Mouse (Mus musculus) embryonic facial prominence, embryonic 12.5 days (tissue): Measurements from ENCODE around the gene Swap70. TPM values are rescaled to one million over a fixed set of nuclear protein-coding genes. Genes with fewer than 3 reads are reported as not detected.

Experiments
- ATAC-seq: fragments of 200-750 bp; cut with Nextera tagmentation; 2 replicates; pipeline ENCODE4 v1.8.0; 2017; ENCODE audit not compliant: insufficient number of reproducible peaks, insufficient read depth, low FRiP score, low TSS enrichment
- H3K27ac ChIP-seq: fragments of 300-500 bp; sonication (generic); 2 replicates; pipeline ENCODE4 v1.5.1; 2016; ENCODE audit warnings: mild to moderate bottlenecking
- H3K27me3 ChIP-seq: fragments of 300-500 bp; sonication (generic); 2 replicates; pipeline ENCODE4 v1.6.1; 2016; ENCODE audit warnings: mild to moderate bottlenecking, moderate library complexity
- H3K36me3 ChIP-seq: fragments of 300-500 bp; sonication (generic); 2 replicates; pipeline ENCODE4 v1.6.1; 2016; ENCODE audit warnings: mild to moderate bottlenecking
- H3K4me1 ChIP-seq: fragments of 300-500 bp; sonication (generic); 2 replicates; pipeline ENCODE4 v1.6.1; 2016
- H3K4me2 ChIP-seq: fragments of 300-500 bp; sonication (generic); replicated peaks from 2 replicates; pipeline ENCODE4 v1.6.1; 2016; ENCODE audit warnings: mild to moderate bottlenecking, moderate library complexity
- H3K4me3 ChIP-seq: fragments of 300-500 bp; sonication (generic); 2 replicates; pipeline ENCODE4 v1.5.1; 2016; ENCODE audit warnings: mild to moderate bottlenecking
- H3K9ac ChIP-seq: fragments of 300-500 bp; sonication (generic); 2 replicates; pipeline ENCODE4 v1.6.1; 2016; ENCODE audit warnings: mild to moderate bottlenecking, moderate library complexity
- H3K9me3 ChIP-seq: fragments of 300-500 bp; sonication (generic); 2 replicates; pipeline ENCODE4 v1.6.1; 2016; ENCODE audit warnings: mild to moderate bottlenecking, moderate library complexity
- whole genome bisulfite sequencing: fragments of 180-500 bp; shearing (Covaris S2); methylation state at CpG from one replicate; pipeline ENCODE4 v1.1.7; 2016; 5-methylcytosine and 5-hydroxymethylcytosine counted together
- polyA plus RNA-seq: library from polyadenylated mRNA; unstranded; fragments of >200 nt; fragmentation: Nextera tagmentation; extraction: Ambion mirVana; gene quantifications from 2 replicates; pipeline ENCODE4 v1.2.1, GENCODE M21; 2016

The Swap70 gene
- polyA plus RNA-seq, 1 experiment from 2014 or later, result 34.4 TPM

GRCm38 (mm10) chr7:110313392-110314055 is 92.0 kb downstream of the Swap70 start:
- Histone ChIP-seq H3K9ac (no peak overlapping the region), H3K9me3 (no peaks in the 10 kb centered on the region), H3K36me3 (peaks cover 66% of the 10 kb centered on the region), H3K4me3 (no peak overlapping the region), H3K4me1 (no peaks in the 10 kb centered on the region), H3K4me2 (no peak overlapping the region), H3K27me3 (no peaks in the 10 kb centered on the region), H3K27ac (no peak overlapping the region)
- ATAC-seq, result no peak
- WGBS, result 87% methylated on average over 9 of the region's 9 CpGs

DNA sequence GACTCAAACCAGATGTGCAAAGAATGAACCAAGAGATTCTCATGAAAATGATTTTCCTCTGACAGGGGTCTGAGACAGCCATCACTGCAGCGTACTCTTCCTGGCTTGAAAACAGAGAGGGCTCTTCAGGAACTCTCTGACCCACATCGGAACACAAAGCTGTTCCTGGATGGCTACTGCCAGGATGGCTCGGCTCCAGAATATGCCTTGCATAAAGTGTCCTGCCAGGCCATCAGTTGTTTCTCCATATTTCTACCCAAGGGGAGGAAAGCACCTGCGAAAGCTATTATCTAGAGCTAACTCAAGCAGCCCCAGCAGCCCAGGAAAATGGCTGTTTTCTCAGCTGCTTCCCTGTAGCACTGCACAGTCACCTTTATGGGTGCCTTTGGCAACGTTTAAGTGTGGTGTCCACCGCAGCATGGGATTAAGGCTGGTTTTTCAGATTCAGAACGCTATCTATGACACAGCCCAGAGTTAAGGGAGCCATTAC is 92.9 kb downstream of the Swap70 start:
- no peaks in the 10 kb centered on the region for H3K9me3 ChIP-seq
- peaks cover 4% of the 10 kb centered on the region; the same call in 1 of the 2 replicates for H3K4me1 ChIP-seq
- WGBS, result 88% methylated on average over 7 of the region's 7 CpGs
- H3K4me2 ChIP-seq, result no peak overlapping the region
- H3K27ac ChIP-seq, result no peak overlapping the region
- H3K4me3 ChIP-seq, result no peak overlapping the region
- H3K9ac ChIP-seq, result no peak overlapping the region
- H3K27me3 ChIP-seq, result no peaks in the 10 kb centered on the region
- ATAC-seq, result no peak
- H3K36me3 ChIP-seq, result peaks cover 63% of the 10 kb centered on the region

GRCm38 (mm10) chr7:110315352-110315751 is 93.8 kb downstream of the Swap70 start:
- ATAC-seq, result no peak
- no peak overlapping the region for H3K27ac ChIP-seq
- WGBS, result 82% methylated on average over 1 of the region's 1 CpGs
- H3K4me1 ChIP-seq, result peaks cover 9% of the 10 kb centered on the region; the same call in 1 of the 2 replicates
- no peak overlapping the region for H3K9ac ChIP-seq
- peaks cover 59% of the 10 kb centered on the region for H3K36me3 ChIP-seq
- H3K27me3 ChIP-seq, result no peaks in the 10 kb centered on the region
- H3K4me3 ChIP-seq, result no peak overlapping the region
- H3K4me2 ChIP-seq, result no peak overlapping the region
- H3K9me3 ChIP-seq, result no peaks in the 10 kb centered on the region

- H3K36me3 ChIP-seq, result peaks cover 51% of the 10 kb centered on the region
- H3K4me1 ChIP-seq, result peaks cover 9% of the 10 kb centered on the region; the same call in 1 of the 2 replicates
- no peaks in the 10 kb centered on the region for H3K9me3 ChIP-seq
- H3K4me2 ChIP-seq, result no peak overlapping the region
- ATAC-seq, result no peak
- H3K4me3 ChIP-seq, result no peak overlapping the region
- 80% methylated on average over 4 of the region's 4 CpGs for WGBS
- H3K27me3 ChIP-seq, result no peaks in the 10 kb centered on the region
- no peak overlapping the region for H3K9ac ChIP-seq
- no peak overlapping the region for H3K27ac ChIP-seq
These were observed 95.9 kb downstream of the Swap70 start for GRCm38 (mm10) chr7:110317412-110317811.

DNA sequence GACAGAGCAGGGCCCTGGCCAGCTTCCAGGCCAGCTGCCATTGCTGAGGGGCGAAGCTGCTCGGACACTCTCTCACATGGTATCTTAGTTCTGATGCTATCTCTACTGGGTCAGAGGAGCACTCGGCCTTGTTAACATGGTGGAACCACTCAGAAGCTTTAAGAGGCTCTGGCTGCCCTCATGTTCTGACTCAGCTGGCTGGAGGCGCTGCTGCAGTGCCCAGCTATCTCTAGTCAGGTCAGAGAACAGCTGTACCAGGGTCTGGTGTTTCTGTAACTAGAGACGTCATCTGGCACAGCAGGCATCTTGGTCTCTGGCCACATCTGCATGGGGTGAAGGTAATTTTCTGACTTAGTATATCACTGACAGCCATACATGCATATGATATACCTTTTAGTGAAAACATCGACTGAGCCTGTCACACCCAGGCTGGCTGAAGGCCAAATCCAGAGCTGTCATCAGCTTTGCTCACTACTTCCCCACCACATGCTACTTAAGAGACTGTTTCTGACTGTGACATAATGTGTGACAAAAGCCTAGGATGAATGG is 97.5 kb downstream of the Swap70 start:
- H3K4me2 ChIP-seq, result no peak overlapping the region
- ATAC-seq, result peak; percentile 52; the same call in 1 of the 2 replicates
- peak overlapping the region; percentile 54; the same call in 1 of the 2 replicates for H3K27ac ChIP-seq
- 68% methylated on average over 6 of the region's 6 CpGs for WGBS
- H3K27me3 ChIP-seq, result no peaks in the 10 kb centered on the region
- no peak overlapping the region for H3K4me3 ChIP-seq
- no peaks in the 10 kb centered on the region for H3K9me3 ChIP-seq
- peaks cover 41% of the 10 kb centered on the region for H3K36me3 ChIP-seq
- peaks cover 9% of the 10 kb centered on the region; the same call in 1 of the 2 replicates for H3K4me1 ChIP-seq
- H3K9ac ChIP-seq, result no peak overlapping the region

DNA sequence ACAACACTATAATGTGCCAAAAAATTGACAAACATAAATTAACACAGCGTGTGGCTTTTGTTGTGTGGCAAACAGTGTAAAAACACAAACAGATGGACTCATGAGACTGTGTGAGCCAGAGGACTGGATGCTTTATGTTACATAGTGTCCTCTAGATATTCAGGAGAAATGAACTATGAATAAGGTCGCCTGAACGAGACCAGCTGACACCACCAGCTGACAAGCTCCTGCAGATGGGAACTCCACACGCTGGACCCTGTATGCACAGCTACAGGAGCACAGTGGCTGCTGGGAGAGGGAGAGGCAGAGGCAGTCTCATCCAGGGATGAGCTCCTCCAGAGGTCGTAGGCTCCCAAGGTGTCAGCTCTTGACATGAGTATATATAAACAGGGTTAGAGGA is 99.6 kb downstream of the Swap70 start:
- Histone ChIP-seq H3K4me3 (no peak overlapping the region), H3K9ac (no peak overlapping the region), H3K36me3 (peaks cover 36% of the 10 kb centered on the region), H3K4me2 (no peak overlapping the region), H3K9me3 (no peaks in the 10 kb centered on the region), H3K4me1 (peaks cover 9% of the 10 kb centered on the region; the same call in 1 of the 2 replicates), H3K27ac (no peak overlapping the region), H3K27me3 (no peaks in the 10 kb centered on the region)
- no peak for ATAC-seq
- WGBS, result 83% methylated on average over 5 of the region's 5 CpGs

- Histone ChIP-seq H3K9ac (no peak overlapping the region), H3K4me3 (no peak overlapping the region), H3K27me3 (no peaks in the 10 kb centered on the region), H3K9me3 (no peaks in the 10 kb centered on the region), H3K36me3 (peaks cover 59% of the 10 kb centered on the region), H3K4me2 (no peak overlapping the region), H3K27ac (no peak overlapping the region), H3K4me1 (0 out of 2 replicates have a peak, but pooled peaks cover 4% of the 10 kb centered on the region)
- no peak for ATAC-seq
- WGBS, result 93% methylated on average over 1 of the region's 1 CpGs
These were observed 103.3 kb downstream of the Swap70 start for GRCm38 (mm10) chr7:110324852-110325251.

GRCm38 (mm10) chr7:110325381-110326110 is 104.0 kb downstream of the Swap70 start:
- H3K36me3 ChIP-seq, result peaks cover 57% of the 10 kb centered on the region
- H3K9me3 ChIP-seq, result no peaks in the 10 kb centered on the region
- no peaks in the 10 kb centered on the region for H3K4me1 ChIP-seq
- H3K27ac ChIP-seq, result no peak overlapping the region
- H3K9ac ChIP-seq, result no peak overlapping the region
- WGBS, result 93% methylated on average over 5 of the region's 5 CpGs
- H3K4me2 ChIP-seq, result no peak overlapping the region
- ATAC-seq, result no peak
- H3K27me3 ChIP-seq, result no peaks in the 10 kb centered on the region
- H3K4me3 ChIP-seq, result no peak overlapping the region

Other genes with a start within 250 kb of the Swap70 start
- gene Tmem41b, start 234.8 kb upstream of the Swap70 start, polyA plus RNA-seq, result 73.5 and 74.8 TPM in 2 replicates
- gene Ipo7, start 203.4 kb upstream of the Swap70 start, polyA plus RNA-seq, result 42.4 and 45.1 TPM in 2 replicates
- 19.3 and 21.8 TPM in 2 replicates for gene Zfp143, start 160.5 kb upstream of the Swap70 start, polyA plus RNA-seq
- gene Wee1, start 99.7 kb upstream of the Swap70 start, polyA plus RNA-seq, result 41.9 and 42.4 TPM in 2 replicates